Mouse (Mus musculus): ENCODE results near the gene Dok1. TPM values are rescaled to one million over a fixed set of nuclear protein-coding genes. Genes with fewer than 3 reads are reported as not detected.

Gene Dok1
- total and polyA plus RNA-seq, 3 experiments = 18.7 to 22.3 TPM; not detected in 1

DNA sequence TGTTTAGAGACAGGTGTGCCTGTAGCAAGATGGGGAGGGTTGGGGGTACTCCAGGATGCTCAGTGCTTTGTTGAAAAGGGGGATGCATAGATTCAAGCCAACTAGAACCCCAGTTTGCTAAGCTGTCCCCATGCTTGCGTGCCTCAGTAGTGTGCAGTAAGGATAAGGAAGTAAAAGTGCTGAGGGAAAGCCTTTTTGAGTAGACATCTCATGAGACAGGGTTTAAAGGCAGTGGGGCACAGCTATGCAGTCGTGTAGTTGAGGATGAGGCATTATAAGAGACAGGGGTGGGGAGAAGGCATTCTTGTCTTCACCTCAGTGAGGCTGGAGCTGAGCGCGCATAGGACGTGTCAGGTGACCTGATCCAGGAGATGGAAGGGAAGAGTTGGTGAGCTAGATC, 7.3 kb upstream of the Dok1 start:
- H3K4me1 ChIP-seq (ENCODE audit: control insufficient read depth in 1 of 2, insufficient read depth in 2 of 2, low read length in 2 of 2) = peaks cover 0 to 4% of the 10 kb centered on the region in 2 experiments; a peak in 2 of 4 replicates
- peaks cover 0 to 2% of the 10 kb centered on the region in 2 experiments; a peak in 1 of 4 replicates for H3K36me3 ChIP-seq (ENCODE audit: control insufficient read depth in 1 of 2, insufficient read depth in 2 of 2, low read length in 2 of 2)
- TF ChIP-seq JUND (IDR thresholded peaks at IDR 0.05; ENCODE audit: low read depth, low read length) (no peak), BHLHE40 (IDR thresholded peaks at IDR 0.05; ENCODE audit: borderline replicate concordance, low read depth, low read length) (no peak), ETS1 (IDR thresholded peaks at IDR 0.05; ENCODE audit: low read depth, low read length) (no peak), E2F4 (IDR thresholded peaks at IDR 0.05; ENCODE audit: borderline replicate concordance, low read depth, low read length) (no peak), CHD2 (IDR thresholded peaks at IDR 0.05; ENCODE audit: low read length) (no peak), MYC (IDR thresholded peaks at IDR 0.05; ENCODE audit: low read depth, low read length) (no peak), CTCF (IDR thresholded peaks at IDR 0.05 in 2 of 3, conservative IDR thresholded peaks at IDR 0.05 in 1 of 3; ENCODE audit: control insufficient read depth in 1 of 3, insufficient read depth in 1 of 3, low read depth in 2 of 3, low read length in 3 of 3, poor library complexity in 1 of 3, severe bottlenecking in 1 of 3) (no peak), TBP (IDR thresholded peaks at IDR 0.05; ENCODE audit: low read depth, low read length) (no peak), ZMIZ1 (IDR thresholded peaks at IDR 0.05; ENCODE audit: low read depth, low read length) (no peak), RCOR1 (IDR thresholded peaks at IDR 0.05; ENCODE audit: low read depth, low read length) (no peak), CHD1 (IDR thresholded peaks at IDR 0.05; ENCODE audit: low read depth, low read length) (no peak), TAL1 (IDR thresholded peaks at IDR 0.05; ENCODE audit: low read length) (no peak), UBTF (IDR thresholded peaks at IDR 0.05; ENCODE audit: borderline replicate concordance, insufficient read depth, low read depth, low read length) (no peak)
- no peak overlapping the region for H3K27ac ChIP-seq (ENCODE audit: control insufficient read depth, low read depth, low read length)
- H3K9me3 ChIP-seq (replicated peaks; ENCODE audit: insufficient read depth, low read length) = no peaks in the 10 kb centered on the region
- no peak overlapping the region for H3K9ac ChIP-seq (ENCODE audit: control insufficient read depth, low read depth, low read length, poor library complexity, severe bottlenecking)
- H3K79me2 ChIP-seq (ENCODE audit: control insufficient read depth, insufficient read depth, low read length, poor library complexity) = no peaks in the 10 kb centered on the region
- H3K27me3 ChIP-seq (ENCODE audit: control insufficient read depth in 1 of 2, insufficient read depth in 2 of 2, low read length in 2 of 2) = no peaks in the 10 kb centered on the region; a peak in 1 of 4 replicates
- no peak overlapping the region for H3K4me3 ChIP-seq (ENCODE audit: control insufficient read depth in 1 of 2, insufficient read depth in 1 of 2, low read depth in 2 of 2, low read length in 2 of 2)
- no peak for DNase-seq (ENCODE audit: low read depth, low spot score)

DNA sequence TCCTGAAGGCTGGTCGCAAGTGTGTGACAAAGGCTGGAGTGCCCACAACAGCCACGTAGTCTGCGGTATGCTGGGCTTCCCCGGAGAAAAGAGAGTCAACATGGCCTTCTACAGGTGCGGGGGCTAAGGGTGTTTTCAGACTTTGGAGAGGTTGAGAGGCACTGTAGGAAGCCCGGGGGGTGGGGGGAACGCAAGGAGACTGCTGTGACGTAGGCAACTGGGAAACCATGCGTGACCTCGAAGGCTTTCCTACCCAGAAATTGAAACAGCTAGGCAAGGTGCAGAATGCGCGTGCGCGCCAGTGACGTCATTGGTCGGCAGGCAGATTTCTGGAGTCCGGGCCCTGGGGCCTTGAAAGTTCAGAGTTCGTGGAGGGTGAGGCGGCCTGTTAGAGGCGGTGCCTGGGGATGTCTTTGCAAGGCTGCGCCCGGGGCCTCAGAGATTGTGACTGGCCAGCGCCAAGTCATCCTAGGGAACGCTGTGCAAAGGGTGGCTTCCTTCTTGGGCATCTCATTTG, 5.3 kb upstream of the Dok1 start:
- no peaks in the 10 kb centered on the region for H3K79me2 ChIP-seq (ENCODE audit: control insufficient read depth, insufficient read depth, low read length, poor library complexity)
- peak overlapping the region; percentile 34 to 42 for H3K4me3 ChIP-seq (ENCODE audit: control insufficient read depth in 1 of 2, insufficient read depth in 1 of 2, low read depth in 2 of 2, low read length in 2 of 2)
- H3K9ac ChIP-seq (ENCODE audit: control insufficient read depth, low read depth, low read length, poor library complexity, severe bottlenecking) = peak overlapping the region; percentile 35
- no peak overlapping the region; the same call in 1 of the 2 replicates for H3K27ac ChIP-seq (ENCODE audit: control insufficient read depth, low read depth, low read length)
- TF ChIP-seq MAX (IDR thresholded peaks at IDR 0.05; ENCODE audit: low read length) (peak; percentile 53; the same call in 1 of the 2 replicates), CHD2 (IDR thresholded peaks at IDR 0.05; ENCODE audit: low read length) (peak; percentile 65), POLR2AphosphoS2 (IDR thresholded peaks at IDR 0.05; ENCODE audit: low read length) (no peak), TCF12 (IDR thresholded peaks at IDR 0.05; ENCODE audit: low read depth, low read length) (no peak), NRF1 (IDR thresholded peaks at IDR 0.05; ENCODE audit: insufficient read depth, low read depth, low read length, poor library complexity, severe bottlenecking) (peak; percentile 75), SIN3A (IDR thresholded peaks at IDR 0.05; ENCODE audit: low read length) (0 out of 2 replicates have a peak, but pooled peaks have one; percentile 2), POLR2A (IDR thresholded peaks at IDR 0.05; ENCODE audit: control insufficient read depth in 1 of 2, insufficient read depth in 1 of 2, low read depth in 1 of 2, low read length in 2 of 2, poor library complexity in 1 of 2) (peak in 1 of 2 experiments; percentile 17; a peak in 1 of 4 replicates), ZC3H11A (IDR thresholded peaks at IDR 0.05; ENCODE audit: low read depth, low read length) (no peak)
- H3K9me3 ChIP-seq (replicated peaks; ENCODE audit: insufficient read depth, low read length) = no peaks in the 10 kb centered on the region
- H3K4me1 ChIP-seq (ENCODE audit: control insufficient read depth in 1 of 2, insufficient read depth in 2 of 2, low read length in 2 of 2) = peaks cover 0 to 4% of the 10 kb centered on the region in 2 experiments; a peak in 2 of 4 replicates
- DNase-seq (ENCODE audit: low read depth, low spot score) = peak; percentile 77
- H3K27me3 ChIP-seq (ENCODE audit: control insufficient read depth in 1 of 2, insufficient read depth in 2 of 2, low read length in 2 of 2) = no peaks in the 10 kb centered on the region; a peak in 1 of 4 replicates
- no peaks in the 10 kb centered on the region for H3K36me3 ChIP-seq (ENCODE audit: control insufficient read depth in 1 of 2, insufficient read depth in 2 of 2, low read length in 2 of 2)
